30 mouse cellular contexts compared by ENCODE assay signal in genomic region chr1:75221538-75221937, GRCm38 (mm10). TPM values are rescaled to one million over a fixed set of nuclear protein-coding genes. Genes with fewer than 3 reads are reported as not detected.
A peak's percentile ranks its signal among the peaks of the same experiment; 100 is the strongest.
DNase-seq lines count a peak whose midpoint lies in the region; ATAC-seq and TF ChIP-seq lines count a peak whose summit lies in the region.
"Had no signal": no experiment of that assay in that cellular context is flagged by ENCODE, and none has a peak within 500 bp of the region (broad histone marks: within the 10 kb centered on the region; RNA-seq: fewer than 3 reads in every experiment).

No protein-coding gene starts in this region.

- WGBS in midbrain, embryonic 14.5 days: 75% methylated on average over 3 of the region's 3 CpGs

- ATAC-seq in Patski: peak; percentile 44
- no peak for ATAC-seq in midbrain, embryonic 14.5 days (ENCODE audit: low FRiP score, low TSS enrichment)
- ATAC-seq: forebrain, embryonic 13.5 days; forebrain, embryonic 16.5 days; hindbrain, embryonic 16.5 days; intestine, embryonic 15.5 days had no signal

- H3K36me3 ChIP-seq in E14TG2a.4 (ENCODE audit: insufficient read depth, low read length): peaks cover 15% of the 10 kb centered on the region
- H3K36me3 ChIP-seq in midbrain, embryonic 14.5 days (ENCODE audit: control insufficient read depth, insufficient read depth, low read length): no peaks in the 10 kb centered on the region
- H3K36me3 ChIP-seq: forebrain, embryonic 10.5 days; heart, embryonic 12.5 days; heart, embryonic 15.5 days; hindbrain, embryonic 10.5 days; hindbrain, embryonic 13.5 days; intestine, embryonic 15.5 days had no signal

- H3K4me1 ChIP-seq in E14TG2a.4 (replicated peaks; ENCODE audit: low read depth, low read length): peaks cover 95% of the 10 kb centered on the region
- H3K4me1 ChIP-seq in midbrain, embryonic 14.5 days (ENCODE audit: control insufficient read depth, insufficient read depth, low read length): peaks cover 17% of the 10 kb centered on the region

- CTCF ChIA-PET in Patski (lab: Charles Lee): interaction anchor here (0.8 to 1.4 kb wide), 2 partner anchors 11 to 23 kb away, joined by 3 read pairs; no protein-coding TSS in a partner anchor

- no peak overlapping the region for H3K27ac ChIP-seq in midbrain, embryonic 14.5 days (replicated peaks; ENCODE audit: low read depth, low read length)
- H3K27ac ChIP-seq: forebrain, embryonic 10.5 days; forebrain, embryonic 13.5 days; heart, embryonic 15.5 days; hindbrain, embryonic 10.5 days; hindbrain, embryonic 13.5 days; intestine, embryonic 15.5 days had no signal

- DNase-seq in 3T3-L1 (ENCODE audit: low read depth, low spot score): peak; percentile 43
- no peak for DNase-seq in Patski (ENCODE audit: low read depth, low spot score)
- no peak for DNase-seq in midbrain, embryonic 14.5 days
- no peak for DNase-seq in frontal cortex, postnatal 25 days (ENCODE audit: low spot score in 2 of 2)
- no peak for DNase-seq in adrenal gland, postnatal 36 days
- DNase-seq: adrenal gland, adult 2 months; adrenal gland, postnatal 14 days; cerebellum, adult 11-12 months; cerebellum, adult 8-10 months; cerebellum, postnatal 10 days; gastrocnemius, postnatal 25 days; heart, adult 18-20 months; heart, postnatal 10 days; heart, postnatal 36 days; kidney, adult 11 months had no signal

- in situ Hi-C loops in Patski (cut with MboI; ENCODE audit: low pct_unique_long_range_greater_than_20kb): no loop called here

- TF ChIP-seq CTCF in E14TG2a.4 (conservative IDR thresholded peaks at IDR 0.05; ENCODE audit: low read length): no peak
- no peak for TF ChIP-seq CTCF in Patski (IDR thresholded peaks at IDR 0.05)

- peak overlapping the region; percentile 60; the same call in 1 of the 2 replicates for H3K4me3 ChIP-seq in E14TG2a.4 (replicated peaks; ENCODE audit: low read length)
- H3K4me3 ChIP-seq in midbrain, embryonic 14.5 days (replicated peaks; ENCODE audit: low read depth, low read length): no peak overlapping the region
- H3K4me3 ChIP-seq: forebrain, embryonic 10.5 days; forebrain, embryonic 13.5 days; heart, embryonic 12.5 days; heart, embryonic 15.5 days; hindbrain, embryonic 10.5 days; hindbrain, embryonic 13.5 days; intestine, embryonic 15.5 days had no signal

- POLR2A ChIA-PET in Patski (lab: Charles Lee): no interaction called here

- no peak overlapping the region for H3K4me2 ChIP-seq in midbrain, embryonic 14.5 days (ENCODE audit: low read length)
- H3K4me2 ChIP-seq: forebrain, embryonic 13.5 days; heart, embryonic 12.5 days; heart, embryonic 15.5 days; hindbrain, embryonic 13.5 days; intestine, embryonic 15.5 days had no signal

- no peak overlapping the region for H3K9ac ChIP-seq in midbrain, embryonic 14.5 days (replicated peaks; ENCODE audit: low read length)
- H3K9ac ChIP-seq: forebrain, embryonic 13.5 days; heart, embryonic 12.5 days; heart, embryonic 15.5 days; hindbrain, embryonic 13.5 days; intestine, embryonic 15.5 days had no signal

- peaks cover 16% of the 10 kb centered on the region for H3K27me3 ChIP-seq in E14TG2a.4 (ENCODE audit: insufficient read depth, low read length)
- H3K27me3 ChIP-seq in Patski: no peaks in the 10 kb centered on the region
- H3K27me3 ChIP-seq in midbrain, embryonic 14.5 days (ENCODE audit: control insufficient read depth, insufficient read depth, low read length): peaks cover 46% of the 10 kb centered on the region

- no peaks in the 10 kb centered on the region for H3K9me3 ChIP-seq in E14TG2a.4 (ENCODE audit: low read length)
- no peaks in the 10 kb centered on the region for H3K9me3 ChIP-seq in midbrain, embryonic 14.5 days (ENCODE audit: control insufficient read depth, low read length)
- H3K9me3 ChIP-seq: forebrain, embryonic 10.5 days; forebrain, embryonic 13.5 days; heart, embryonic 12.5 days; heart, embryonic 15.5 days; hindbrain, embryonic 10.5 days; hindbrain, embryonic 13.5 days; intestine, embryonic 15.5 days had no signal

RNA-seq across cellular contexts. Expression of gene Tuba4a, which starts 1.9 kb away (rescaled TPM):
- 200 TPM for polyA plus RNA-seq in Patski (2021)
- 4.2 and 6.4 TPM in 2 replicates for polyA plus RNA-seq in midbrain, embryonic 14.5 days (2014; fragmentation: Nextera tagmentation; extraction: Ambion mirVana)
- total RNA-seq in adrenal gland, postnatal 36 days (2021): 10 to 100 TPM; 26.0 to 70.0 TPM

RNA-seq across cellular contexts. Expression of gene A630095N17Rik, which starts 10.4 kb away (rescaled TPM):
- 0.15 TPM for polyA plus RNA-seq in Patski (2021)
- not detected in 2 replicates for polyA plus RNA-seq in midbrain, embryonic 14.5 days (2014; fragmentation: Nextera tagmentation; extraction: Ambion mirVana)
- total RNA-seq in adrenal gland, postnatal 36 days (2021): not detected
- total RNA-seq: adrenal gland, adult 2 months; adrenal gland, postnatal 14 days; gastrocnemius, adult 8-10 months; gastrocnemius, postnatal 25 days; heart, adult 18-20 months; heart, postnatal 10 days; heart, postnatal 36 days had no signal
- polyA plus RNA-seq: adrenal gland, adult 2 months; brain, embryonic 14.5 days; embryonic facial prominence, embryonic 11.5 days; embryonic facial prominence, embryonic 14.5 days; forebrain, embryonic 10.5 days; forebrain, embryonic 13.5 days; forebrain, embryonic 16.5 days; gonadal fat pad, adult 2 months; heart, embryonic 12.5 days; heart, embryonic 15.5 days; hindbrain, embryonic 10.5 days; hindbrain, embryonic 13.5 days; hindbrain, embryonic 16.5 days; intestine, embryonic 15.5 days had no signal

RNA-seq across cellular contexts. Expression of gene Stk16, which starts 10.9 kb away (rescaled TPM):
- 181 TPM for polyA plus RNA-seq in Patski (2021)
- 120 and 144 TPM in 2 replicates for polyA plus RNA-seq in midbrain, embryonic 14.5 days (2014; fragmentation: Nextera tagmentation; extraction: Ambion mirVana)
- 100 to 1,000 TPM in 1 of 2 experiments, 10 to 100 TPM in 1; 94.9 to 125 TPM for total RNA-seq in adrenal gland, postnatal 36 days (2021)

RNA-seq across cellular contexts. Expression of gene Glb1l, which starts 10.9 kb away (rescaled TPM):
- 30.9 TPM for polyA plus RNA-seq in Patski (2021)
- polyA plus RNA-seq in midbrain, embryonic 14.5 days (2014; fragmentation: Nextera tagmentation; extraction: Ambion mirVana): 14.2 and 24.2 TPM in 2 replicates
- 10 to 100 TPM; 20.2 to 22.2 TPM for total RNA-seq in adrenal gland, postnatal 36 days (2021)

RNA-seq across cellular contexts. Expression of gene Dnajb2, which starts 14.7 kb away (rescaled TPM):
- 54.1 TPM for polyA plus RNA-seq in Patski (2021)
- 29.5 and 38.3 TPM in 2 replicates for polyA plus RNA-seq in midbrain, embryonic 14.5 days (2014; fragmentation: Nextera tagmentation; extraction: Ambion mirVana)
- 100 to 1,000 TPM in 1 of 2 experiments, 10 to 100 TPM in 1; 67.9 to 138 TPM for total RNA-seq in adrenal gland, postnatal 36 days (2021)

Comparison
In these comparisons a context has a peak if more than half of its experiments do, and no peak if none do; other contexts are left out.
1. RNA of gene Tuba4a, which starts 1.9 kb away (polyA plus RNA-seq): 200 TPM in Patski (single experiment); 4.2 to 6.4 TPM in midbrain, embryonic 14.5 days; every median in the first group is over 10 times any median in the second.